Comparison of ENCODE assay signal across 8 mouse cellular contexts in the genomic region with DNA sequence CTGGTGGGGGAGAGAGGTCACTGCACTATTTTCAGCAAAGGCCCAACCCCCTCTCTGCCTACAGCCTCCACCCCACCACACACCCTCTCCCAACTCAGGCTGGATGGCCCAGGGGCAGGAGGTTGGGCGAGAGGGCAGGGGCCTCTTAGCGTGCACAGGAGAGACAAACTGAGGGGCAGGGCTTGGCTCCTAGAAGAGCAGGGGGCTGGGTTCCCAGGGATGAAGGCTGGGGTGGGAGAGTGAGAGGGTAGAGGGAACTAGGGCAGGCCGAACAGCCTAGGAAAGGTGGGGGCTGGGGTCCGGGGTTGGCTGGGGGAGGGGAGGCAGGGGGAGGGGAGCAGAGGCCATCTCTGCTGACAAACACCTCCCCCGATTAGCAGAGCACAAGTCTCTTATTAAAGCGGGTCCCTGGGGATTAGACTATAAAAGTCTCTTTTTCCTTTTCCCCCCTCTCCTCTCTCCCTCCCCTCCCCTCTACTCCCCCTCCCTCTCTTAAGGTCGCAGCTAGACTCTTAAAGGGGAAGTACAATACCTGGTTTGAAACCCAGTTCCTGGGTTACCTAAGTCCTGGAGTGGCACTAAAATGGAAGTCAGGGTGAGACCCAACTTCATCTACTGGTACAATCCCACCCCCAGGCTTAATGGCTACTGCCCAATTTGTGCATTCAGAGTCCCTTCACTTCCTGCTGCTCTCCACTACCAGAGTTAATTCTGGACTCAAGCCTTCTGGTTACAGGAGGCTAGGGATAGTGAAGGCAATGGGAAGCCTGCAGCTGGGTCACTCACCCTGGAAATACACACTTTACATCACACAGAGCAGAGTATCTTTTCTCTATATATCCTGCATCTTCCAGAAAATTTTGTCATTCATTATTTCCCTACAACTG. TPM values are rescaled to one million over a fixed set of nuclear protein-coding genes. Genes with fewer than 3 reads are reported as not detected.
DNase-seq lines count a peak whose midpoint lies in the region; ATAC-seq and TF ChIP-seq lines count a peak whose summit lies in the region.

No protein-coding gene starts in this region.

- no peak for TF ChIP-seq EP300 in heart, adult 2 months (IDR thresholded peaks at IDR 0.05; ENCODE audit: insufficient read depth, low read depth, low read length)

- intact Hi-C loops in heart, adult 2 months (cut with DNase I) = no loop called here
- intact Hi-C loops in left cerebral cortex, postnatal 10 days (cut with DNase I) = no loop called here

- peak overlapping the region; percentile 66 for H3K4me3 ChIP-seq in heart, embryonic 12.5 days
- H3K4me3 ChIP-seq in heart, adult 2 months = no peak overlapping the region
- H3K4me3 ChIP-seq in hindbrain, embryonic 15.5 days = peak overlapping the region; percentile 77
- peak overlapping the region; percentile 64 for H3K4me3 ChIP-seq in midbrain, embryonic 14.5 days (replicated peaks; ENCODE audit: low read depth, low read length)

- no peak for TF ChIP-seq CTCF in heart, adult 2 months (IDR thresholded peaks at IDR 0.05)

- WGBS in heart, embryonic 12.5 days = 5% methylated on average over 6 of the region's 7 CpGs
- 15% methylated on average over 7 of the region's 7 CpGs for WGBS in heart, adult 2 months
- WGBS in hindbrain, embryonic 15.5 days = 0% methylated on average over 7 of the region's 7 CpGs
- WGBS in midbrain, embryonic 14.5 days = 0% methylated on average over 7 of the region's 7 CpGs

- ATAC-seq in heart, embryonic 12.5 days (ENCODE audit: insufficient number of reproducible peaks, low FRiP score) = peak; percentile 39
- ATAC-seq in hindbrain, embryonic 15.5 days (ENCODE audit: low FRiP score, low read depth) = peak; percentile 45
- ATAC-seq in midbrain, embryonic 14.5 days (ENCODE audit: low FRiP score, low TSS enrichment) = peak; percentile 32; the same call in 1 of the 2 replicates
- ATAC-seq in cerebellum, adult (ENCODE audit: insufficient number of reproducible peaks, low FRiP score, low TSS enrichment) = no peak

- H3K4me2 ChIP-seq in heart, embryonic 12.5 days = peak overlapping the region; percentile 85
- peak overlapping the region; percentile 91 for H3K4me2 ChIP-seq in hindbrain, embryonic 15.5 days
- H3K4me2 ChIP-seq in midbrain, embryonic 14.5 days (ENCODE audit: low read length) = peak overlapping the region; percentile 92

- H3K27me3 ChIP-seq in heart, embryonic 12.5 days (replicated peaks) = peaks cover 9% of the 10 kb centered on the region
- H3K27me3 ChIP-seq in heart, adult 2 months (ENCODE audit: control insufficient read depth, insufficient read depth, low read length) = no peaks in the 10 kb centered on the region
- H3K27me3 ChIP-seq in hindbrain, embryonic 15.5 days = no peaks in the 10 kb centered on the region
- no peaks in the 10 kb centered on the region; the same call in 1 of the 2 replicates for H3K27me3 ChIP-seq in midbrain, embryonic 14.5 days (ENCODE audit: control insufficient read depth, insufficient read depth, low read length)

- no peaks in the 10 kb centered on the region for H3K9me3 ChIP-seq in heart, embryonic 12.5 days (replicated peaks)
- no peaks in the 10 kb centered on the region for H3K9me3 ChIP-seq in hindbrain, embryonic 15.5 days
- H3K9me3 ChIP-seq in midbrain, embryonic 14.5 days (ENCODE audit: control insufficient read depth, low read length) = no peaks in the 10 kb centered on the region

- H3K79me2 ChIP-seq in heart, adult 2 months (replicated peaks; ENCODE audit: control insufficient read depth, insufficient read depth, low read length) = no peaks in the 10 kb centered on the region

- no peak for DNase-seq in heart, adult 2 months
- peak; percentile 90 for DNase-seq in embryo, embryonic 10 days (ENCODE audit: low spot score)
- peak; percentile 87 for DNase-seq in midbrain, embryonic 14.5 days
- no peak for DNase-seq in right cerebral cortex, postnatal 25 days
- no peak for DNase-seq in left cerebral cortex, postnatal 10 days (ENCODE audit: extremely low spot score in 1 of 2, low spot score in 2 of 2)

- peak overlapping the region; percentile 69; the same call in 1 of the 2 replicates for H3K27ac ChIP-seq in heart, embryonic 12.5 days (ENCODE audit: poor library complexity, severe bottlenecking)
- no peak overlapping the region for H3K27ac ChIP-seq in heart, adult 2 months
- H3K27ac ChIP-seq in hindbrain, embryonic 15.5 days (replicated peaks) = peak overlapping the region; percentile 62
- H3K27ac ChIP-seq in midbrain, embryonic 14.5 days (replicated peaks; ENCODE audit: low read depth, low read length) = peak overlapping the region; percentile 84

- peaks cover 16% of the 10 kb centered on the region for H3K36me3 ChIP-seq in heart, embryonic 12.5 days
- H3K36me3 ChIP-seq in heart, adult 2 months (ENCODE audit: control insufficient read depth, insufficient read depth, low read length) = no peaks in the 10 kb centered on the region
- H3K36me3 ChIP-seq in hindbrain, embryonic 15.5 days = peaks cover 12% of the 10 kb centered on the region; the same call in 1 of the 2 replicates
- H3K36me3 ChIP-seq in midbrain, embryonic 14.5 days (ENCODE audit: control insufficient read depth, insufficient read depth, low read length) = peaks cover 30% of the 10 kb centered on the region

- H3K9ac ChIP-seq in heart, embryonic 12.5 days = peak overlapping the region; percentile 62
- H3K9ac ChIP-seq in heart, adult 2 months (ENCODE audit: low read depth, low read length) = no peak overlapping the region
- peak overlapping the region; percentile 39 for H3K9ac ChIP-seq in hindbrain, embryonic 15.5 days
- peak overlapping the region; percentile 46; the same call in 1 of the 2 replicates for H3K9ac ChIP-seq in midbrain, embryonic 14.5 days (replicated peaks; ENCODE audit: low read length)

- H3K4me1 ChIP-seq in heart, embryonic 12.5 days (replicated peaks) = peaks cover 42% of the 10 kb centered on the region
- H3K4me1 ChIP-seq in heart, adult 2 months (ENCODE audit: control insufficient read depth, insufficient read depth, low read length) = peaks cover 4% of the 10 kb centered on the region
- peaks cover 34% of the 10 kb centered on the region for H3K4me1 ChIP-seq in hindbrain, embryonic 15.5 days (replicated peaks)
- peaks cover 28% of the 10 kb centered on the region for H3K4me1 ChIP-seq in midbrain, embryonic 14.5 days (ENCODE audit: control insufficient read depth, insufficient read depth, low read length)

- no peak for TF ChIP-seq POLR2A in heart, adult 2 months (IDR thresholded peaks at IDR 0.05; ENCODE audit: insufficient read depth, low read depth, low read length)

RNA-seq across cellular contexts. Expression of a gene that starts 2.3 kb away (rescaled TPM):
- 4.3 and 5.0 TPM in 2 replicates for polyA plus RNA-seq in heart, embryonic 12.5 days (2016; fragmentation: Nextera tagmentation; extraction: Ambion mirVana)
- total RNA-seq in heart, adult 2 months (2021) = 1 to 10 TPM; 2.0 to 2.5 TPM
- polyA plus RNA-seq in heart, adult 2 months (2012; rRNA removed) = 0.78 and 1.1 TPM in 2 replicates
- 8.6 and 8.9 TPM in 2 replicates for polyA plus RNA-seq in hindbrain, embryonic 15.5 days (2015; fragmentation: Nextera tagmentation; extraction: Ambion mirVana)
- polyA plus RNA-seq in midbrain, embryonic 14.5 days (2014; fragmentation: Nextera tagmentation; extraction: Ambion mirVana) = 7.9 and 9.6 TPM in 2 replicates
- total RNA-seq in left cerebral cortex, postnatal 10 days (2021) = 10 to 100 TPM; 13.2 to 16.2 TPM

RNA-seq across cellular contexts. Expression of a gene that starts 11.6 kb away (rescaled TPM):
- polyA plus RNA-seq in heart, embryonic 12.5 days (2016; fragmentation: Nextera tagmentation; extraction: Ambion mirVana) = 341 and 358 TPM in 2 replicates
- total RNA-seq in heart, adult 2 months (2021) = 100 to 1,000 TPM; 132 to 156 TPM
- polyA plus RNA-seq in heart, adult 2 months (2012; rRNA removed) = 83.2 and 101 TPM in 2 replicates
- 262 and 274 TPM in 2 replicates for polyA plus RNA-seq in hindbrain, embryonic 15.5 days (2015; fragmentation: Nextera tagmentation; extraction: Ambion mirVana)
- 120 and 138 TPM in 2 replicates for polyA plus RNA-seq in midbrain, embryonic 14.5 days (2014; fragmentation: Nextera tagmentation; extraction: Ambion mirVana)
- total RNA-seq in left cerebral cortex, postnatal 10 days (2021) = 10 to 100 TPM; 63.0 to 66.0 TPM

RNA-seq across cellular contexts. Expression of a gene that starts 33.5 kb away (rescaled TPM):
- 6.0 and 6.3 TPM in 2 replicates for polyA plus RNA-seq in heart, embryonic 12.5 days (2016; fragmentation: Nextera tagmentation; extraction: Ambion mirVana)
- total RNA-seq in heart, adult 2 months (2021) = 1 to 10 TPM; 5.2 to 5.9 TPM
- 19.4 and 24.9 TPM in 2 replicates for polyA plus RNA-seq in heart, adult 2 months (2012; rRNA removed)
- polyA plus RNA-seq in hindbrain, embryonic 15.5 days (2015; fragmentation: Nextera tagmentation; extraction: Ambion mirVana) = 20.9 and 22.1 TPM in 2 replicates
- 11.6 and 15.2 TPM in 2 replicates for polyA plus RNA-seq in midbrain, embryonic 14.5 days (2014; fragmentation: Nextera tagmentation; extraction: Ambion mirVana)
- 1 to 10 TPM; 5.5 to 6.1 TPM for total RNA-seq in left cerebral cortex, postnatal 10 days (2021)

RNA-seq across cellular contexts. Expression of a gene that starts 34.7 kb away (rescaled TPM):
- polyA plus RNA-seq in heart, embryonic 12.5 days (2016; fragmentation: Nextera tagmentation; extraction: Ambion mirVana) = 161 and 165 TPM in 2 replicates
- 100 to 1,000 TPM; 181 to 201 TPM for total RNA-seq in heart, adult 2 months (2021)
- polyA plus RNA-seq in heart, adult 2 months (2012; rRNA removed) = 229 and 234 TPM in 2 replicates
- polyA plus RNA-seq in hindbrain, embryonic 15.5 days (2015; fragmentation: Nextera tagmentation; extraction: Ambion mirVana) = 266 and 268 TPM in 2 replicates
- 249 and 282 TPM in 2 replicates for polyA plus RNA-seq in midbrain, embryonic 14.5 days (2014; fragmentation: Nextera tagmentation; extraction: Ambion mirVana)
- total RNA-seq in left cerebral cortex, postnatal 10 days (2021) = 10 to 100 TPM; 84.3 to 85.3 TPM

RNA-seq across cellular contexts. Expression of a gene that starts 44.4 kb away (rescaled TPM):
- 1.4 and 1.5 TPM in 2 replicates for polyA plus RNA-seq in heart, embryonic 12.5 days (2016; fragmentation: Nextera tagmentation; extraction: Ambion mirVana)
- 100 to 1,000 TPM; 140 to 155 TPM for total RNA-seq in heart, adult 2 months (2021)
- polyA plus RNA-seq in heart, adult 2 months (2012; rRNA removed) = 151 and 206 TPM in 2 replicates
- 8.9 TPM in 2 replicates for polyA plus RNA-seq in hindbrain, embryonic 15.5 days (2015; fragmentation: Nextera tagmentation; extraction: Ambion mirVana)
- 3.4 and 4.9 TPM in 2 replicates for polyA plus RNA-seq in midbrain, embryonic 14.5 days (2014; fragmentation: Nextera tagmentation; extraction: Ambion mirVana)
- total RNA-seq in left cerebral cortex, postnatal 10 days (2021) = 10 to 100 TPM; 14.2 to 14.9 TPM

Comparison
In these comparisons a context has a peak if more than half of its experiments do, and no peak if none do; other contexts are left out.
1. DNase-seq: peak in embryo, embryonic 10 days (single experiment) and midbrain, embryonic 14.5 days (single experiment); none in heart, adult 2 months (0 of 2), right cerebral cortex, postnatal 25 days (single experiment) and left cerebral cortex, postnatal 10 days (0 of 2).
2. Peak in every context shown above with its lines, with median percentiles within 50 percentile points of each other: H3K4me2 ChIP-seq.